Mouse (Mus musculus) hindbrain, embryonic 16.5 days (tissue): ENCODE results near the gene Ptprj. TPM values are rescaled to one million over a fixed set of nuclear protein-coding genes. Genes with fewer than 3 reads are reported as not detected.

Experiments used
- ATAC-seq: fragments of 200-750 bp; cut with Nextera tagmentation; 2 replicates; pipeline ENCODE4 v1.8.0; 2017; ENCODE audit warnings: moderate TSS enrichment, moderate library complexity
- H3K27ac ChIP-seq: fragments of 300-500 bp; sonication (generic); 2 replicates; pipeline ENCODE4 v1.5.1; 2014; ENCODE audit warnings: low read depth, mild to moderate bottlenecking, control low read depth, low read length, moderate library complexity
- H3K27me3 ChIP-seq: fragments of 300-500 bp; sonication (generic); replicated peaks from 2 replicates; pipeline ENCODE4 v1.6.1; 2014; ENCODE audit warnings: low read length; ENCODE audit not compliant: control insufficient read depth, insufficient read depth
- H3K36me3 ChIP-seq: fragments of 300-500 bp; sonication (generic); 2 replicates; pipeline ENCODE4 v1.6.1; 2014; ENCODE audit warnings: mild to moderate bottlenecking, low read length, moderate library complexity, mixed read lengths; ENCODE audit not compliant: control insufficient read depth, insufficient read depth
- H3K4me1 ChIP-seq: fragments of 300-500 bp; sonication (generic); 2 replicates; pipeline ENCODE4 v1.6.1; 2014; ENCODE audit warnings: low read depth, low read length; ENCODE audit not compliant: control insufficient read depth, insufficient read depth
- H3K4me2 ChIP-seq: fragments of 300-500 bp; sonication (generic); 2 replicates; pipeline ENCODE4 v1.6.1; 2014; ENCODE audit warnings: mild to moderate bottlenecking, low read length, control low read depth, moderate library complexity
- H3K4me3 ChIP-seq: fragments of 300-500 bp; sonication (generic); 2 replicates; pipeline ENCODE4 v1.5.1; 2014; ENCODE audit warnings: mild to moderate bottlenecking, low read length, control low read depth, moderate library complexity
- H3K9ac ChIP-seq: fragments of 300-500 bp; sonication (generic); 2 replicates; pipeline ENCODE4 v1.6.1; 2014; ENCODE audit warnings: low read depth, mild to moderate bottlenecking, control low read depth, low read length, moderate library complexity
- H3K9me3 ChIP-seq: fragments of 300-500 bp; sonication (generic); 2 replicates; pipeline ENCODE4 v1.6.1; 2014; ENCODE audit warnings: mild to moderate bottlenecking, low read length, moderate library complexity; ENCODE audit not compliant: control insufficient read depth
- WGBS: fragments of 180-500 bp; shearing (Covaris S2); extraction: QIAGEN DNeasy Blood & Tissue Kit; methylation state at CpG from one replicate; pipeline ENCODE4 v1.1.7; 2014; 5-methylcytosine and 5-hydroxymethylcytosine counted together
- polyA plus RNA-seq: library from polyadenylated mRNA; unstranded; fragments of >200 nt; fragmentation: Nextera tagmentation; extraction: Ambion mirVana; gene quantifications from 2 replicates; pipeline ENCODE4 v1.2.1, GENCODE M21; 2015

Ptprj gene
- polyA plus RNA-seq, 1 experiment from 2014 or later = 6.0 TPM

DNA sequence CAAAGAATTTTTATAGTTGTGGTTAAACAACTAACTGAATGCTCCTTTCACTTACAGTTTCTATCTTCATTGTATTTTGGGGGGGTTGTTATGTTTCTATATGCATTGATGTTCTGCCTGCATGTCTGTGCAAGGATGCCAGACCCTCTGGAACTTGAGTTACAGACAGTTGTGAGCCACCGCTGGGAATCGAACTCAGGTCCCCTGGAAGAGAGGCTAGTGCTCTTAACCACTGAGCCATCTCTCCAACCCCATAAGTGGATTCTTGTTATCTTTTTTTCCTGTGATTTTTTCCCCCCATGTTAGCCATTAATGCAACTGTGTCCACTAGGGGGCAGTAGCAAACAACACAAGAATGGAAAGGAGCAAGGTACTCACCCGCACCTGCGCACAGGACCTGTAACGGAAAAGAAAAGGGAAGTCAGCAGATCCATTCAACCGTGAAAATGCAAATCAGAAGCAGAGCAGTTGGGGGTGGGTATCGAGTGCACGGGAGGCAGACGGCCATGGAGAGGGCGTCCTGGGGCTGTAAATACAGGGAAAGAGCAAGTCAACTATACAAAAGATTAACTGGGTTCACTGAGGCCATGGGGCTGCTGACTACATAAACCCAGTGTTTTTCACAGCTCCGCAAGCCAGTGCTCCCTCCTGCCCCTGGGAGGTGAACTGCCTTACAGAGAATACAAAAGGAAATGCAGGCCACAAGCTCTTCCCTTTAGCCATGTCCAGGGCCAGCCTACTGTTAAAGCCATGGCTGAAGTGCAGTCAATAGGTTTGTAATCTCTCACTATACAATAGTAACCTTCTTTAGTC is 105.6 kb downstream of the Ptprj start:
- Histone ChIP-seq H3K9me3 (no peaks in the 10 kb centered on the region), H3K27ac (peak overlapping the region; percentile 79), H3K4me2 (peak overlapping the region; percentile 64), H3K36me3 (no peaks in the 10 kb centered on the region), H3K4me3 (peak overlapping the region; percentile 36), H3K9ac (peak overlapping the region; percentile 53), H3K27me3 (no peaks in the 10 kb centered on the region), H3K4me1 (peaks cover 11% of the 10 kb centered on the region)
- peak; percentile 92 for ATAC-seq
- WGBS = 4% methylated on average over 11 of the region's 11 CpGs

DNA sequence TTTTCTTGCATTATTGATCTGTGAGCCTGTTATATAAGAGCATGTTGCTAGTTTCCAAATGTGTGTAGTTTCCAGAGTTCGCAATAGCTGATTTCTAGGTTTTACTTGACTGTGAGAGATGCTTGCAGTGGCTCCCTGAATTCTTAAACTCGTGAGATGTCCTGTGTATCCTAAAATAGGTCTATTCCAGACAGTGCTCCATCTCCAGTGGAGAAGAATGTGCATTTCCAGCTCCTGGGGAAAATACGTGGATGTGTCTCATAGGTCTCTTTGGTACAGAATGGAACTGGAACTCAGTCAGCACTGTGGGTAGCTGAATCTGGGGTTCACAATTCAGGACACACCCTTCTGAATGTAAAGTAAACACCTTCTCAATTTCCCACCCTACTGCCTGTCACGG is 107.7 kb downstream of the Ptprj start:
- 85% methylated on average over 4 of the region's 4 CpGs for WGBS

DNA sequence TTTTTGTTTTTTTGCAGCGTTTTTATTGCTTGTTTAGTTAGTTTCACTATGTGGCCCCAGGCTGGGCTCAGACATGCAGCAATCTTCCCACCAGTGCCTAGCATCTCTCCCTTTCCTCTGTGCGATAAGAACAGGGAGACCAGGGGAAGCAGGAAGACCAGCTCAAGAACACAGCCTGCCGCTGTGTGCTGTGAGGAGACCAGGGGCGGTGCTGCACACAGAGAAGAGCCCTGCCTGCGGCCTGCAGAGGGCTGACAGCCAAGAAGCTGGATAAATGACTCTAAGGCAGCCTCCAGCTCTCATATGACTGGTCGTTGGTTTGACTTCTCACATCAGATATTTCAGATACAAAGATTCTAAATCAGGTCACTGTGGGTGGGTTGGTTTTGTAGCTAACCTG is 110.3 kb downstream of the Ptprj start:
- Histone ChIP-seq H3K4me2 (no peak overlapping the region), H3K9ac (no peak overlapping the region), H3K36me3 (peaks cover 4% of the 10 kb centered on the region; the same call in 1 of the 2 replicates), H3K4me1 (peaks cover 3% of the 10 kb centered on the region), H3K4me3 (no peak overlapping the region), H3K27ac (no peak overlapping the region), H3K9me3 (no peaks in the 10 kb centered on the region), H3K27me3 (no peaks in the 10 kb centered on the region)
- no peak for ATAC-seq
- WGBS = 47% methylated on average over 6 of the region's 6 CpGs

More for the DNA sequence above, 107.7 kb downstream of the Ptprj start:
- Histone ChIP-seq H3K9me3 (no peaks in the 10 kb centered on the region), H3K27ac (no peak overlapping the region), H3K4me2 (no peak overlapping the region), H3K4me3 (no peak overlapping the region), H3K27me3 (no peaks in the 10 kb centered on the region), H3K9ac (no peak overlapping the region), H3K36me3 (peaks cover 4% of the 10 kb centered on the region; the same call in 1 of the 2 replicates), H3K4me1 (peaks cover 9% of the 10 kb centered on the region)
- no peak for ATAC-seq

DNA sequence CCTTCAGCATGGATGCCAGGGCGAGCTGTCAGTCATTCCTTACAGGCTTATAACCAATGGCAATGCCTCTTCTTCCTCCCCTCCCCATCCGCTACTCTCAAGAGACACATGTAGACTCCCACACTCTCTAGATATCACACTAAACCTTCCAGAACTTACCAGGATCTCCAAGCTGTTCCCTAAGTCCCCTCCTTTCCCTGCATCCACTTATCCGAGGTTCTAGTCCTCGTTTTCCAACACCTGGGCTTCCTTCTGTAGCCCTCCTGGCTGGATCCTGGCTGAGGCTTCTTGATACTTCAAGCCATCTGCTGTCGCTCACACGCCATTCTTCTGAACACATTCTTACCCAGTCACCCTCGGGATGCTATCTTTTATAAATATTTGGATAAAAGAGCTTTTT is 114.0 kb downstream of the Ptprj start:
- H3K27ac ChIP-seq = no peak overlapping the region
- 85% methylated on average over 7 of the region's 7 CpGs for WGBS
- H3K4me1 ChIP-seq = no peaks in the 10 kb centered on the region
- peaks cover 12% of the 10 kb centered on the region for H3K36me3 ChIP-seq
- no peak overlapping the region for H3K9ac ChIP-seq
- no peak overlapping the region for H3K4me3 ChIP-seq
- no peak overlapping the region for H3K4me2 ChIP-seq
- no peaks in the 10 kb centered on the region for H3K9me3 ChIP-seq
- H3K27me3 ChIP-seq = no peaks in the 10 kb centered on the region
- no peak for ATAC-seq

DNA sequence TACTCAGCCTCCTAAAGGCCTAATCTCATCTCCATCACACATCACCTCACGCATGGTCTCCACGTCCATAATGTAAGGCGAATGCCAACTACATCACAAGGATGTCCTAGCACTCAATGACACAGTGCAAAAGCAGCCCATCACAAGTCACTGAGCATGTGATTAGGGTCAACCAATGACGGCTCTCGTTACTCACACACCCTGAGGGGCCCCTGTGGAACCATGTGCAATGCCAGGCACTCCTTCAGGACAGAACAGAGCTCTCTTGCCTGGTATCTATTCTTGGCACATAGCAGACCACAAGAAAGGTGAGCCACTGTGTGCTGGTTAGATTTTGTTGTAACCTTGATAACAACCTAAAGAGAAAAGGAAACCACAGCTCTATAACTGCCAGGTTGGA is 116.7 kb downstream of the Ptprj start:
- no peaks in the 10 kb centered on the region for H3K9me3 ChIP-seq
- no peak overlapping the region for H3K27ac ChIP-seq
- WGBS = 97% methylated on average over 5 of the region's 5 CpGs
- no peak overlapping the region for H3K4me3 ChIP-seq
- ATAC-seq = no peak
- peaks cover 24% of the 10 kb centered on the region for H3K36me3 ChIP-seq
- H3K27me3 ChIP-seq = no peaks in the 10 kb centered on the region
- H3K9ac ChIP-seq = no peak overlapping the region
- no peaks in the 10 kb centered on the region for H3K4me1 ChIP-seq
- no peak overlapping the region for H3K4me2 ChIP-seq

DNA sequence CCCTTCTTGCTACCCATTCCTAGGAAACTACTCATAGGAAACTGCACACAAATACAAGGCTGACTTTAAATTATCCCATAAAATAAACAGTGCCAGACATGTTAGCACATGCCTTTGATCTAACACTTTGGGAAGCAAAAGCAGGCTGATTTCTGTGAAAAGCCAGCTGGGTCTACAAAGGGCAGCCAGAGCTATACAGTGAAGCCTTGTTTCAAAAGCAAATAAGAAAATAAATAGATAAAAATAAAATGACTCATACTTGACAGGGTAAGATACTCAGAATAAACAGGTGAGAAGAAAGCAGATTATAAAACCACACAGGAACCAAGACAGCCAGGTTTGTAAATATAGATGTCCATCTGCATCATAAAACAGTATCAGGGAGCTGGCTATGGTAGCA is 118.2 kb downstream of the Ptprj start:
- no peak overlapping the region for H3K4me3 ChIP-seq
- H3K27me3 ChIP-seq = no peaks in the 10 kb centered on the region
- no peak overlapping the region for H3K4me2 ChIP-seq
- peaks cover 26% of the 10 kb centered on the region for H3K36me3 ChIP-seq
- no peaks in the 10 kb centered on the region for H3K4me1 ChIP-seq
- no peak for ATAC-seq
- H3K27ac ChIP-seq = no peak overlapping the region
- no peaks in the 10 kb centered on the region for H3K9me3 ChIP-seq
- H3K9ac ChIP-seq = no peak overlapping the region

DNA sequence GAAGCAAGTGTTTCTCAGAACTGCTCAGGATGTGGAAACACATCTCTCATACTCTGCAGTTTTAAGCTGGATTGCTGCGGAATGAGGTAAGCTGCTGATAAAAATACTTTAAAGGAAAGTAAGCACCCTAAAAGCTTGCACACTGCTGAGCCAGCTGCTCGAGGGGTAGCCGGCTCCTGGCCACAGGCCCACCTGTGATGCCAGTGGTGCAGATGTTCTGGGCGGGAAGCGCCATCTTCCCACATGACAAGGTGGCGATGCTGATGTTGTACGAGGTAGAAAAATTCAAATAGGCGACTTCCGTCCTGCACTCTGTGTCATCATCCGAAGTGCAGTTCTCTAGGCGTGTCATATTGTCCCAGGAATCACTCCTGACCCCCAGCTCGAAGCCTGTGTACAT is 122.5 kb downstream of the Ptprj start:
- Histone ChIP-seq H3K27me3 (no peaks in the 10 kb centered on the region), H3K4me2 (no peak overlapping the region), H3K27ac (no peak overlapping the region), H3K9me3 (no peaks in the 10 kb centered on the region), H3K36me3 (peaks cover 40% of the 10 kb centered on the region), H3K4me3 (no peak overlapping the region), H3K9ac (no peak overlapping the region), H3K4me1 (no peaks in the 10 kb centered on the region)
- WGBS = 95% methylated on average over 12 of the region's 12 CpGs
- no peak for ATAC-seq

DNA sequence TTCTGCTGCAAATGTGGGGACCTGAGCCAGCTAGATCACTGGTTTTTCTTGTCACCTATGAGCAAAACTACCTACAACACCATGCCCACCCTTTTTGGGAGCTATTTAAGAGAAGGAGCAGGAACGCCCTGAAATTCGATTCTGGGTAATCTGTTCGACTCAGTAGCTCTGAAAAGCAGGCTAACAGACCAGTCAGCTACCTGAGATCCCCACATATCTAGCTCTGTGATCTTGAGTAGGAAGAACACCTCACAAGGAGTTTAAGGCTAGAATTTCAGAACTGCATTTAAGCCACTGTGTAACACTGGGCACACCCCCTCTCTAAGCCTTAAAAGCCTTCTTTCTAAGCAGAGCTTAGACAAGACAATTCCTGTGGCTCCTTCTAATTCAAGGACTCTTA is 128.1 kb downstream of the Ptprj start:
- Histone ChIP-seq H3K4me3 (no peak overlapping the region), H3K4me1 (no peaks in the 10 kb centered on the region), H3K36me3 (peaks cover 29% of the 10 kb centered on the region), H3K9ac (no peak overlapping the region), H3K27me3 (no peaks in the 10 kb centered on the region), H3K9me3 (no peaks in the 10 kb centered on the region), H3K4me2 (no peak overlapping the region), H3K27ac (no peak overlapping the region)
- WGBS = 79% methylated on average over 3 of the region's 3 CpGs
- no peak for ATAC-seq

DNA sequence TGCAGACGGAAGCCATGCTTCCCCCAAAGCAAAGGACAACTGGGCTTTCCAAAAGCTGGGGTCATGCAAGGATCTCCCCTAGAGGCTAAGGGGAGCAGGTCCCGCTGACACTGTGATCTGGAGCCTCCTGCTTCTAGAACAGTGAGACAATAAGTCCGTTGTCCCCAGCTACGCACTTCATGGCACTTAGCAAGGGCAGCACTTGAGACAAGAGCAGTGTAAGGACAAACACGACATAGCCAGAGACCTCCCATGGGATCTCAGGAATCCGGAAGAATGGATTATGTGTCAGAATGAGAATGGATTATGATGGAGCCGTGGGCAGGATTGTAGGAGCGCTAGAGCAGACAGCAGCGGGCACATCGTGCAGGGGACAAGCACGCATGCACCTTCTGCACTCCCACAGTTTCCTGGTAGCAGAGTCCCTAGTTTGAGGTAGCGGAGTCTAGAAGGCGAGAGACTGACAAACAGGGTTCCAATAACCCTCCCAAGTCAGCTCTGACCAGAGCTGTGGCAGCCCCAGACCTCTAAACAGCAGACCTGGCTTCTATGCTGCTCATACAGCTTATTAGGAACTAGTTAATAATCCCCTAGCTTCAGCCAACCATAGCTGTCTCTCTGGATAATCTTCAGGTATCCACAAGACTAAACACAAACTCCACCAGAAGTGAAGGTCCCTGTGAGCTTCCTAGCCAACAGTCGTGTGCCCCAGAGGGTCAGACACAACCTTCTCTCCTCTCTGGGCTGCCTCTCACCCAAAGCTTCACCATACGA is 131.3 kb downstream of the Ptprj start:
- no peak for ATAC-seq
- 91% methylated on average over 15 of the region's 15 CpGs for WGBS
- Histone ChIP-seq H3K4me1 (no peaks in the 10 kb centered on the region), H3K9me3 (no peaks in the 10 kb centered on the region), H3K9ac (no peak overlapping the region), H3K36me3 (peaks cover 18% of the 10 kb centered on the region), H3K27me3 (no peaks in the 10 kb centered on the region), H3K27ac (no peak overlapping the region), H3K4me3 (no peak overlapping the region), H3K4me2 (no peak overlapping the region)
